Mouse (Mus musculus) lung, postnatal 0 days (tissue): Measurements from ENCODE around the gene Il12b. TPM values are rescaled to one million over a fixed set of nuclear protein-coding genes. Genes with fewer than 3 reads are reported as not detected.

Experiments used
- ATAC-seq: fragments of 200-750 bp; cut with Nextera tagmentation; 2 replicates; pipeline ENCODE4 v1.8.0; 2017; ENCODE audit warnings: moderate library complexity
- DNase-seq: peaks from one replicate; pipeline ENCODE4 v3.0.0-alpha.2; 2016; ENCODE audit warnings: low spot score
- H3K27ac ChIP-seq: fragments of 300-500 bp; sonication (generic); 2 replicates; pipeline ENCODE4 v1.5.1; 2014; ENCODE audit warnings: antibody characterized with exemption, mild to moderate bottlenecking, low read length, mixed read lengths
- H3K27me3 ChIP-seq: fragments of 300-500 bp; sonication (generic); replicated peaks from 2 replicates; pipeline ENCODE4 v1.6.1; 2014; ENCODE audit warnings: low read length, mixed read lengths; ENCODE audit not compliant: insufficient read depth
- H3K36me3 ChIP-seq: fragments of 300-500 bp; sonication (generic); 2 replicates; pipeline ENCODE4 v1.6.1; 2014; ENCODE audit warnings: low read length, mixed read lengths; ENCODE audit not compliant: insufficient read depth
- H3K4me1 ChIP-seq: fragments of 300-500 bp; sonication (generic); 2 replicates; pipeline ENCODE4 v1.6.1; 2014; ENCODE audit warnings: antibody characterized with exemption, low read depth, low read length, mixed read lengths; ENCODE audit not compliant: insufficient read depth
- H3K4me2 ChIP-seq: fragments of 300-500 bp; sonication (generic); replicated peaks from 2 replicates; pipeline ENCODE4 v1.6.1; 2014; ENCODE audit warnings: low read depth, mild to moderate bottlenecking, low read length, moderate library complexity, mixed read lengths
- H3K4me3 ChIP-seq: fragments of 300-500 bp; sonication (generic); 2 replicates; pipeline ENCODE4 v1.5.1; 2014; ENCODE audit warnings: low read depth, low read length
- H3K9ac ChIP-seq: fragments of 300-500 bp; sonication (generic); replicated peaks from 2 replicates; pipeline ENCODE4 v1.6.1; 2014; ENCODE audit warnings: low read depth, mild to moderate bottlenecking
- H3K9me3 ChIP-seq: fragments of 300-500 bp; sonication (generic); 2 replicates; pipeline ENCODE4 v1.6.1; 2016; ENCODE audit warnings: low read length, mixed read lengths
- CTCF ChIP-seq: IDR thresholded peaks from 2 replicates; pipeline ENCODE4 v1.5.1; 2016; ENCODE audit warnings: antibody characterized with exemption, mild to moderate bottlenecking
- EP300 ChIP-seq: IDR thresholded peaks from 2 replicates; pipeline ENCODE4 v1.6.1; 2016; ENCODE audit warnings: antibody characterized with exemption, mild to moderate bottlenecking, control low read depth
- WGBS: fragments of 180-500 bp; shearing (Covaris S2); extraction: QIAGEN DNeasy Blood & Tissue Kit; methylation state at CpG from one replicate; pipeline ENCODE4 v1.1.7; 2014; 5-methylcytosine and 5-hydroxymethylcytosine counted together
- polyA plus RNA-seq: library from polyadenylated mRNA; unstranded; fragments of >200 nt; fragmentation: Nextera tagmentation; extraction: Ambion mirVana; gene quantifications from 2 replicates; pipeline ENCODE4 v1.2.1, GENCODE M21; 2015

Gene Il12b
- polyA plus RNA-seq, 1 experiment from 2014 or later = 0.18 TPM

GRCm38 (mm10) chr11:44406457-44406856 lies 6.6 kb downstream of the Il12b start:
- H3K36me3 ChIP-seq = no peaks in the 10 kb centered on the region
- DNase-seq (no peak), ATAC-seq (no peak)
- no peaks in the 10 kb centered on the region for H3K4me1 ChIP-seq
- no peak overlapping the region for H3K4me2 ChIP-seq
- WGBS = 66% methylated on average over 5 of the region's 5 CpGs
- no peak overlapping the region for H3K27ac ChIP-seq
- H3K27me3 ChIP-seq = no peaks in the 10 kb centered on the region
- H3K4me3 ChIP-seq = no peak overlapping the region
- TF ChIP-seq EP300 = no peak
- no peak for TF ChIP-seq CTCF
- no peaks in the 10 kb centered on the region for H3K9me3 ChIP-seq
- no peak overlapping the region for H3K9ac ChIP-seq

GRCm38 (mm10) chr11:44408626-44409025 lies 8.8 kb downstream of the Il12b start:
- no peak for ATAC-seq
- H3K4me1 ChIP-seq = no peaks in the 10 kb centered on the region
- H3K36me3 ChIP-seq = no peaks in the 10 kb centered on the region
- no peaks in the 10 kb centered on the region for H3K9me3 ChIP-seq
- H3K4me3 ChIP-seq = no peak overlapping the region
- H3K27ac ChIP-seq = no peak overlapping the region
- no peak overlapping the region for H3K4me2 ChIP-seq
- TF ChIP-seq CTCF = no peak
- no peak for TF ChIP-seq EP300
- H3K9ac ChIP-seq = no peak overlapping the region
- H3K27me3 ChIP-seq = no peaks in the 10 kb centered on the region
- 53% methylated on average over 5 of the region's 5 CpGs for WGBS
- no peak for DNase-seq

GRCm38 (mm10) chr11:44410413-44410812 lies 10.6 kb downstream of the Il12b start:
- H3K4me3 ChIP-seq = no peak overlapping the region
- WGBS = 52% methylated on average over 3 of the region's 3 CpGs
- H3K9ac ChIP-seq = no peak overlapping the region
- H3K4me1 ChIP-seq = no peaks in the 10 kb centered on the region
- DNase-seq (no peak), ATAC-seq (no peak)
- no peak overlapping the region for H3K4me2 ChIP-seq
- H3K9me3 ChIP-seq = no peaks in the 10 kb centered on the region
- no peaks in the 10 kb centered on the region for H3K27me3 ChIP-seq
- no peak overlapping the region for H3K27ac ChIP-seq
- no peaks in the 10 kb centered on the region for H3K36me3 ChIP-seq
- TF ChIP-seq EP300 = no peak
- TF ChIP-seq CTCF = no peak

- Histone ChIP-seq H3K36me3 (no peaks in the 10 kb centered on the region), H3K4me3 (no peak overlapping the region), H3K27me3 (no peaks in the 10 kb centered on the region), H3K9me3 (no peaks in the 10 kb centered on the region), H3K27ac (no peak overlapping the region), H3K9ac (no peak overlapping the region), H3K4me1 (no peaks in the 10 kb centered on the region), H3K4me2 (no peak overlapping the region)
- ATAC-seq (no peak), DNase-seq (no peak)
- TF ChIP-seq CTCF = peak; percentile 56
- TF ChIP-seq EP300 = no peak
- WGBS = 71% methylated on average over 8 of the region's 8 CpGs
These were observed 12.4 kb downstream of the Il12b start for GRCm38 (mm10) chr11:44412276-44412675.

- H3K4me2 ChIP-seq = no peak overlapping the region
- WGBS = 82% methylated on average over 3 of the region's 3 CpGs
- no peak for TF ChIP-seq CTCF
- no peak for TF ChIP-seq EP300
These were observed 13.5 kb downstream of the Il12b start for GRCm38 (mm10) chr11:44413371-44413770.

GRCm38 (mm10) chr11:44414605-44415004 lies 14.7 kb downstream of the Il12b start:
- no peaks in the 10 kb centered on the region for H3K36me3 ChIP-seq
- no peak for TF ChIP-seq EP300
- no peak for TF ChIP-seq CTCF
- no peaks in the 10 kb centered on the region for H3K9me3 ChIP-seq
- no peak overlapping the region for H3K9ac ChIP-seq
- 89% methylated on average over 3 of the region's 3 CpGs for WGBS
- H3K4me1 ChIP-seq = no peaks in the 10 kb centered on the region
- H3K27me3 ChIP-seq = no peaks in the 10 kb centered on the region
- no peak overlapping the region for H3K4me3 ChIP-seq
- DNase-seq (no peak), ATAC-seq (no peak)
- H3K27ac ChIP-seq = no peak overlapping the region
- H3K4me2 ChIP-seq = no peak overlapping the region

More at GRCm38 (mm10) chr11:44413371-44413770, 13.5 kb downstream of the Il12b start:
- H3K36me3 ChIP-seq = no peaks in the 10 kb centered on the region
- H3K4me3 ChIP-seq = no peak overlapping the region
- no peaks in the 10 kb centered on the region for H3K9me3 ChIP-seq
- H3K27me3 ChIP-seq = no peaks in the 10 kb centered on the region
- ATAC-seq (no peak), DNase-seq (no peak)
- no peak overlapping the region for H3K27ac ChIP-seq
- no peak overlapping the region for H3K9ac ChIP-seq
- H3K4me1 ChIP-seq = no peaks in the 10 kb centered on the region

GRCm38 (mm10) chr11:44417403-44417802 lies 17.5 kb downstream of the Il12b start:
- H3K27me3 ChIP-seq = no peaks in the 10 kb centered on the region
- H3K27ac ChIP-seq = no peak overlapping the region
- H3K9me3 ChIP-seq = no peaks in the 10 kb centered on the region
- WGBS = 34% methylated on average over 1 of the region's 1 CpGs
- H3K4me3 ChIP-seq = no peak overlapping the region
- no peak for DNase-seq
- H3K4me1 ChIP-seq = no peaks in the 10 kb centered on the region
- TF ChIP-seq EP300 (no peak), CTCF (no peak)
- no peaks in the 10 kb centered on the region for H3K36me3 ChIP-seq
- no peak for ATAC-seq
- H3K4me2 ChIP-seq = no peak overlapping the region
- H3K9ac ChIP-seq = no peak overlapping the region
